Mouse (Mus musculus): ENCODE measurements around the gene Vmn2r80. TPM values are rescaled to one million over a fixed set of nuclear protein-coding genes. Genes with fewer than 3 reads are reported as not detected.

Vmn2r80 gene
- polyA plus RNA-seq (2012) = not detected in 2 replicates

GRCm38 (mm10) chr10:79148469-79148868 lies at the start of gene Vmn2r80:
Gene Vmn2r80 (plus strand): TSS chr10:79148769.

Other genes starting within 250 kb of the Vmn2r80 start
- not detected in 2 replicates for gene Olfr1354, start 235.6 kb upstream of the Vmn2r80 start, polyA plus RNA-seq (2012)
- not detected in 2 replicates for gene Olfr8, start 198.1 kb upstream of the Vmn2r80 start, polyA plus RNA-seq (2012)
- gene Olfr1353, start 185.5 kb upstream of the Vmn2r80 start, polyA plus RNA-seq (2012) = 0.02 TPM in 1 of 2 replicates, not detected in the other
- not detected in 2 replicates for gene Olfr1352, start 167.7 kb upstream of the Vmn2r80 start, polyA plus RNA-seq (2012)
- gene Olfr1351, start 136.3 kb upstream of the Vmn2r80 start, polyA plus RNA-seq (2012) = not detected in 2 replicates
- gene Olfr57, start 120.0 kb upstream of the Vmn2r80 start, polyA plus RNA-seq (2012) = not detected in 2 replicates
- gene 2610008E11Rik, start 51.2 kb upstream of the Vmn2r80 start, polyA plus RNA-seq (2012) = 0.63 and 0.91 TPM in 2 replicates
- not detected in 2 replicates for gene Vmn2r81, start 98.9 kb downstream of the Vmn2r80 start, polyA plus RNA-seq (2012)
- gene Vmn2r82, start 207.8 kb downstream of the Vmn2r80 start, polyA plus RNA-seq (2012) = not detected in 2 replicates

Measured in megakaryocyte-erythroid progenitor cell, adult 5 weeks (primary cell).